Mouse (Mus musculus): ENCODE measurements around the gene Ppp2r5b. TPM values are rescaled to one million over a fixed set of nuclear protein-coding genes. Genes with fewer than 3 reads are reported as not detected.

Gene Ppp2r5b
- polyA plus RNA-seq (2014; fragmentation: Nextera tagmentation; extraction: Ambion mirVana): 16.4 and 19.3 TPM in 2 replicates

DNA sequence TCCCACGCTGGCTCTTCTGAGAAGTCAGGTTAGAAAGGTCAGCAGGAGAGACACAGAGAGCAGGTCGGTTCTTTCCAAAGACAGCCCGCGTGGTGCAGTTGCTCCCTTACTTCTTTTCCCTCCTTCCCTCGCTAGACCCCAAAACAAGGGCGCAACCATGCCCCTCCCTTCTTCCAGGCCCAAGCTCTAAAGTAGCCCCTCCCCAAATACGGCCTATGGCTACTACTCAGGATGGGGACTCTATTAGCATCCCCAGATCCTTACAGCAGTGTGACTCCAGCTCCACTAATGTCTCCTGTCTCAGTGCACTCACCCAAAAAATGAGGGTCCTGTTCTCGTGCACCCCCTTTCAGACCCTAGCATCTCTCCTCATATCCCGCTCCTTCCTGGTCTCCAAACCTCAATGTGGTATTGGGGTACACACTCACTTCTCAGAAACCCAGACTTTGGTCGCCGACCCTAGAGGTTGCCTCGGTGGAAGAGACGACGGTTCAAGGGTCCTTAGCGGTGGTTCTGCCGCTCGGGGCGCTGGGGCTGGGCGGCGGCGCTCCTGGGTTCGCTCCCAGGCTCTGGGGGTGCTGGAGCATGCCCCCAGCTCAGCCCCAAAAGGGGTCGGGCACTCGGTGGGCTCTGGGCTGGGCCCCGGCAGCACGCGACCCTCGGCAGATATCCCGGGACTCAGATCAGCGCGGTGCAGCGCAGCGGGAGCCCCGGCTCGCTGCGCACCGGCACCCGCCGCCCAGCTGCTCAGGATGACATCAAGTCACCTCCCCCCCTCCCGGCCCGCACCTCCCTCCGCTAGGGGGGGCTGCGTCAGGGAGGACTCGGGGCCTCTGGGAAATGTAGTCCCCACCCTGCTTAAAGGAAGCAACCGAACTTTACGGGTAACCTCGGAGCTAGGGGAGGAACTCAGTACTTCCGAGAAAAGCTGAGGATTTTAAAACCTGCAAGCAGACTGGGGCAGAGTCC lies at the start of gene Ppp2r5b:
Gene Ppp2r5b, minus strand, starts transcription at position 789 of the 969 bp plus-strand sequence.
- WGBS: 3% methylated on average over 48 of the region's 48 CpGs
- peak; percentile 96 for DNase-seq
- TF ChIP-seq CTCF (IDR thresholded peaks at IDR 0.05; ENCODE audit: low read depth): peak; percentile 59

DNA sequence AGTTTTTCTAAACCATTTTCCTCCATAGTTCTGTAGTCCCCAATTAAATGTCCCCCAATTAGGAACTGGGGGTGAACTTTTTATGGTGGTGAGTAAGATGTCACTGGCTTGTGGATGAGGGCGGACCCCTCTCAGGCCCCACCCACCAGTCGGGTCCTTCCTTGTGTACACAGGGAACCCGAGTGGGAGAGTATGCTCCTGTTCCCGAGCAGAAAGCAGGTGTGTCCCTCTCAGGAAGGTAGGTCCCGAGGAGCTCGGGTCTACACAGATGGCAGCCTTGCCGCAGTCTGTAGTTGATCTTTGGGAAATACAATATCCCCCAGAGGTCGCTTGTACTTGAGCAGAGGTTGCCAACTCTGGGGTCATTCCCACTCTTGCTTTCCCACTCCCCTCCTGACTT lies 49.6 kb upstream of the Ppp2r5b start:
- 0 out of 2 replicates have a peak overlapping the region, but pooled peaks have one; percentile 7 for H3K4me2 ChIP-seq
- TF ChIP-seq CTCF (IDR thresholded peaks at IDR 0.05; ENCODE audit: low read depth): no peak
- 57% methylated on average over 8 of the region's 8 CpGs for WGBS
- no peak for DNase-seq
- H3K9ac ChIP-seq: no peak overlapping the region
- no peaks in the 10 kb centered on the region for H3K27me3 ChIP-seq (ENCODE audit: insufficient read depth, low read length)
- no peak for ATAC-seq (ENCODE audit: insufficient read depth)
- H3K9me3 ChIP-seq (ENCODE audit: low read depth, low read length): no peaks in the 10 kb centered on the region
- no peak overlapping the region for H3K27ac ChIP-seq (ENCODE audit: low read depth)
- H3K4me3 ChIP-seq (ENCODE audit: low read depth, low read length): no peak overlapping the region
- peaks cover 4% of the 10 kb centered on the region; the same call in 1 of the 2 replicates for H3K4me1 ChIP-seq (ENCODE audit: insufficient read depth)
- peaks cover 80% of the 10 kb centered on the region for H3K36me3 ChIP-seq (ENCODE audit: insufficient read depth)

More for the DNA sequence above, at the start of gene Ppp2r5b:
- ATAC-seq (ENCODE audit: insufficient read depth): peak; percentile 94
- peaks cover 8% of the 10 kb centered on the region; the same call in 1 of the 2 replicates for H3K4me1 ChIP-seq (ENCODE audit: insufficient read depth)
- peak within 1 kb of the TSS; percentile 90 for H3K27ac ChIP-seq (ENCODE audit: low read depth)
- H3K9ac ChIP-seq: peak within 1 kb of the TSS; percentile 60
- peaks cover 17% of the 10 kb centered on the region; the same call in 1 of the 2 replicates for H3K36me3 ChIP-seq (ENCODE audit: insufficient read depth)
- peak within 1 kb of the TSS; percentile 67 for H3K4me2 ChIP-seq
- no peaks in the 10 kb centered on the region for H3K27me3 ChIP-seq (ENCODE audit: insufficient read depth, low read length)
- H3K4me3 ChIP-seq (ENCODE audit: low read depth, low read length): peak within 1 kb of the TSS; percentile 66
- no peaks in the 10 kb centered on the region for H3K9me3 ChIP-seq (ENCODE audit: low read depth, low read length)

GRCm38 (mm10) chr19:6284502-6284901 lies 48.8 kb upstream of the Ppp2r5b start:
- Histone ChIP-seq H3K36me3 (ENCODE audit: insufficient read depth) (peaks cover 83% of the 10 kb centered on the region), H3K4me1 (ENCODE audit: insufficient read depth) (peaks cover 4% of the 10 kb centered on the region; the same call in 1 of the 2 replicates), H3K4me3 (ENCODE audit: low read depth, low read length) (no peak overlapping the region), H3K4me2 (no peak overlapping the region), H3K27ac (ENCODE audit: low read depth) (peak overlapping the region; percentile 58; the same call in 1 of the 2 replicates), H3K27me3 (ENCODE audit: insufficient read depth, low read length) (no peaks in the 10 kb centered on the region), H3K9ac (no peak overlapping the region), H3K9me3 (ENCODE audit: low read depth, low read length) (no peaks in the 10 kb centered on the region)
- no peak for TF ChIP-seq CTCF (IDR thresholded peaks at IDR 0.05; ENCODE audit: low read depth)
- 67% methylated on average over 12 of the region's 12 CpGs for WGBS
- ATAC-seq (ENCODE audit: insufficient read depth): no peak
- no peak for DNase-seq

DNA sequence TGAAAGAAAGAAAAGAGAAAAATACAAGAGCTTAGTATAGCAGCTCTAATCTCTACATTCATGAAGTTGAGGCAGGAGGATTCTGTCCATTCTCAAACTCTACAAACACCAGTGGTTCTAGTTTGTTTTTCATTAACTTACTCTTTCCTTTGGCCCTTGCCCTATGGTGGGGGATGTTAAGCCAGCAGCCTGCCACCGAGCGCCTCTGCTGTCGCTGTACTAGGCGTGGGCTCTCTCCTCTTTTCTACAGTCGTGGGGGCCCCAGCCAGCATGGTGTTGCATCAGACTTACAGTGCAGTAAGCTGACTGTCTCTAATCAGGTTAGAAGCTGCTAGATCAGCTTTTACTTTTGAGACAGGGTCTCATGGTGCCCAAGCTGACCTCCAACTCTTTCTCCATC lies 47.3 kb upstream of the Ppp2r5b start:
- DNase-seq (no peak), ATAC-seq (ENCODE audit: insufficient read depth) (no peak)
- no peak overlapping the region for H3K4me3 ChIP-seq (ENCODE audit: low read depth, low read length)
- H3K36me3 ChIP-seq (ENCODE audit: insufficient read depth): peaks cover 77% of the 10 kb centered on the region
- H3K27ac ChIP-seq (ENCODE audit: low read depth): no peak overlapping the region
- no peak for TF ChIP-seq CTCF (IDR thresholded peaks at IDR 0.05; ENCODE audit: low read depth)
- H3K4me1 ChIP-seq (ENCODE audit: insufficient read depth): peaks cover 12% of the 10 kb centered on the region; the same call in 1 of the 2 replicates
- H3K4me2 ChIP-seq: no peak overlapping the region
- no peak overlapping the region for H3K9ac ChIP-seq
- WGBS: 78% methylated on average over 5 of the region's 5 CpGs
- no peaks in the 10 kb centered on the region for H3K27me3 ChIP-seq (ENCODE audit: insufficient read depth, low read length)
- no peaks in the 10 kb centered on the region for H3K9me3 ChIP-seq (ENCODE audit: low read depth, low read length)

- Histone ChIP-seq H3K9ac (no peak overlapping the region), H3K4me3 (ENCODE audit: low read depth, low read length) (no peak overlapping the region), H3K27ac (ENCODE audit: low read depth) (no peak overlapping the region), H3K4me1 (ENCODE audit: insufficient read depth) (peaks cover 12% of the 10 kb centered on the region; the same call in 1 of the 2 replicates), H3K36me3 (ENCODE audit: insufficient read depth) (peaks cover 65% of the 10 kb centered on the region), H3K9me3 (ENCODE audit: low read depth, low read length) (no peaks in the 10 kb centered on the region), H3K4me2 (no peak overlapping the region), H3K27me3 (ENCODE audit: insufficient read depth, low read length) (no peaks in the 10 kb centered on the region)
- ATAC-seq (ENCODE audit: insufficient read depth): no peak
- TF ChIP-seq CTCF (IDR thresholded peaks at IDR 0.05; ENCODE audit: low read depth): no peak
- DNase-seq: no peak
- WGBS: 77% methylated on average over 14 of the region's 14 CpGs
Measured at GRCm38 (mm10) chr19:6281122-6282020, 45.7 kb upstream of the Ppp2r5b start.

- WGBS: 85% methylated on average over 7 of the region's 7 CpGs
- Histone ChIP-seq H3K4me3 (ENCODE audit: low read depth, low read length) (no peak overlapping the region), H3K9me3 (ENCODE audit: low read depth, low read length) (no peaks in the 10 kb centered on the region), H3K4me2 (no peak overlapping the region), H3K4me1 (ENCODE audit: insufficient read depth) (peaks cover 14% of the 10 kb centered on the region; the same call in 1 of the 2 replicates), H3K9ac (no peak overlapping the region), H3K27me3 (ENCODE audit: insufficient read depth, low read length) (no peaks in the 10 kb centered on the region), H3K27ac (ENCODE audit: low read depth) (no peak overlapping the region), H3K36me3 (ENCODE audit: insufficient read depth) (peaks cover 57% of the 10 kb centered on the region)
- DNase-seq (no peak), ATAC-seq (ENCODE audit: insufficient read depth) (no peak)
- TF ChIP-seq CTCF (IDR thresholded peaks at IDR 0.05; ENCODE audit: low read depth): no peak
Measured at GRCm38 (mm10) chr19:6280554-6280953, 44.9 kb upstream of the Ppp2r5b start.
